Mouse (Mus musculus) cerebellum, adult 2 months (tissue): ENCODE measurements around the gene Gsk3b. TPM values are rescaled to one million over a fixed set of nuclear protein-coding genes. Genes with fewer than 3 reads are reported as not detected.
"Not testable (repeated sequence)": the region's sequence is repeated elsewhere in the genome, so short reads cannot be mapped to it uniquely, and the experiment has no call there.

Source experiments
- DNase-seq, 2 experiments: peaks; one replicate each; pipeline ENCODE4 v3.0.0; 2021
- H3K27ac ChIP-seq: fragments of 200-500 bp; 2 replicates; pipeline ENCODE4 v1.5.1; 2012; ENCODE audit warnings: low read length, control low read depth, inconsistent platforms; ENCODE audit not compliant: insufficient read depth
- H3K27me3 ChIP-seq: fragments of 200-500 bp; 2 replicates; pipeline ENCODE4 v1.6.1; 2012; ENCODE audit warnings: inconsistent platforms, mild to moderate bottlenecking, low read length, moderate library complexity; ENCODE audit not compliant: control insufficient read depth, insufficient read depth
- H3K4me1 ChIP-seq: fragments of 200-500 bp; 2 replicates; pipeline ENCODE4 v1.6.1; 2011; ENCODE audit warnings: low read length; ENCODE audit not compliant: control insufficient read depth, insufficient read depth
- H3K4me3 ChIP-seq: fragments of 200-500 bp; replicated peaks from 2 replicates; pipeline ENCODE3; 2011; ENCODE audit warnings: mild to moderate bottlenecking, low read depth, low read length, control low read depth; ENCODE audit not compliant: insufficient read depth
- CTCF ChIP-seq: fragments of 200-500 bp; IDR thresholded peaks from 2 replicates; pipeline ENCODE4 v1.5.1; 2011; ENCODE audit warnings: low read depth, mild to moderate bottlenecking, control low read depth, low read length, moderate library complexity, borderline replicate concordance; ENCODE audit not compliant: insufficient read depth
- POLR2A ChIP-seq: fragments of 200-500 bp; IDR thresholded peaks from 2 replicates; pipeline ENCODE4 v1.6.1; 2011; ENCODE audit warnings: low read length, control low read depth, borderline replicate concordance; ENCODE audit not compliant: insufficient read depth
- WGBS: fragments of 180-500 bp; shearing (Covaris S2); methylation state at CpG from one replicate; pipeline ENCODE4 v1.1.7; 2018; 5-methylcytosine and 5-hydroxymethylcytosine counted together
- polyA plus RNA-seq: library from polyadenylated mRNA; depleted of rRNA; stranded (reverse); fragments of >200 nt; gene quantifications from 2 replicates; pipeline ENCODE4 v1.2.3, GENCODE M21; 2012

Gsk3b gene
- polyA plus RNA-seq, 1 experiment = 48.7 TPM

DNA sequence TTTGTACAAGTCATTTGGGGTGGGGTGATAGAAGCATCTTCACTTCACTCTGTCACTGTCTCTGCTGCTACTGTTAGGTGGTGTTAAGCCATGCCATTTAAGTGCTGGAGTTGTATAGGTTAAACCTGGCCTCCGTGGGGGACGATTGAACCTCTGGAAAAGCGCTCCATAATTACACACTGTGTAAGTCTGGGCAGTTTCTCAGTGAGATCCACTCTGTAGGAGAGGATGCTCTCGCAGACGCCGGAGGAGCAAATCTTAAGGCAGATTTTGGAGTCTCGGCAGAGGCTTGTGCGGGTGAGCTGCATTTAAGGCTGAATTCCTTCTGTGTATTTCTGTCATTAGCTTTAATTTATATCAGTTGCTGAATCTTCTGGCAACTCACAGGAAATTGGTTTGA, 92.6 kb downstream of the Gsk3b start:
- no peak overlapping the region for H3K27ac ChIP-seq
- TF ChIP-seq CTCF = no peak
- TF ChIP-seq POLR2A = no peak
- 93% methylated on average over 8 of the region's 8 CpGs for WGBS
- DNase-seq = no peak
- no peaks in the 10 kb centered on the region for H3K27me3 ChIP-seq
- H3K4me1 ChIP-seq = peaks cover 3% of the 10 kb centered on the region; the same call in 1 of the 2 replicates
- no peak overlapping the region for H3K4me3 ChIP-seq

DNA sequence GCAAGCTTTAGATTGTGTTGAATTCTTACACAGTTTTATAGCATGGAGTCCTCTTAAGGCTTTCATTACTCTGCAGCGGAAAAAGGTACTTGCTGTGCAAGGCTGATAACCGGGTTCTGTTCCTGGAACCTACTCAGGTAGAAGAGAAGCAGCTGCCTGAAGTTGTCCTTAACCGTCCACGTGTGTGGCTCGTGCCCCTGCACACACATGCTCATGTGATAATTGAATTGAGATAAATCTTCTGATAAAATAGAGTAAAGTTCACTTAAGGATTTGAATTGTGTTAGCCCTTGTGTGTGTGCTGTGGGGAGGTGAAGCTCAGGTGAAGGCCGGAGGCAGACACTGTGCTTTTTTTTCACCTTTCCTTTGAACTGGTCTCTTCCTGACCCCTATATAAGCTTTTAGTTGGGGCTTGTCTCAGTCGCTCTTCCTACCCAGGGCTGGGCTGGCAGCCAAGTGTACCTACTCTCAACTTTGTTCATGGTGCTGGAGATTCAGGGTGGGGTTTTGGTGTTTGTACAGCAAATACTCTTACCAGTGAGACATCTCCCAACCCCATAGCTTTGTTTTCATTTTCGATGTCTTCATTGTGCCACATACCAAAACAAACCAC, 96.0 kb downstream of the Gsk3b start:
- TF ChIP-seq POLR2A (no peak), CTCF (no peak)
- WGBS = 70% methylated on average over 8 of the region's 8 CpGs
- Histone ChIP-seq H3K27ac (no peak overlapping the region), H3K4me1 (peaks cover 3% of the 10 kb centered on the region; the same call in 1 of the 2 replicates), H3K27me3 (no peaks in the 10 kb centered on the region), H3K4me3 (no peak overlapping the region)
- DNase-seq = no peak

DNA sequence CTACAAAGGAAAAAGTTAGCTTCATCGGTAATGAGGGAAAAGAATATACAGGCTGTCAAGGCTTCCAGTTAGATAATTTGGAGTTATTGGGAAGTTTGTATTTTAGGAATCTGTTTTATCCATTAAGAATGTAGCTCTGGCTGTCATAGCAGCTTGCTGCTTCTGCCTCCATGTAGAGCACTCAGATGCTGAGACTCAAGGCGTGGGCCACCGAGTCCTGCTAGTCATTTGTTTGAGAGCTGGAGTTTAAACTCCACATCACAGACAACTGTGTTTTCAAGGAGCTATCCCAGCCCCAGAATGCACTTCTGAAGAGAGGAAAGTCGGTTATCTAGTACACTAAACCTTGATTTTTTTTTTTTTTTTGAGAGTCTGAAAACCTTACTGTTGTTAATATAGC, 101.2 kb downstream of the Gsk3b start:
- no peak overlapping the region for H3K4me3 ChIP-seq
- H3K27ac ChIP-seq = no peak overlapping the region
- no peaks in the 10 kb centered on the region for H3K4me1 ChIP-seq
- TF ChIP-seq CTCF (no peak), POLR2A (no peak)
- 93% methylated on average over 4 of the region's 4 CpGs for WGBS
- no peak for DNase-seq
- H3K27me3 ChIP-seq = no peaks in the 10 kb centered on the region

DNA sequence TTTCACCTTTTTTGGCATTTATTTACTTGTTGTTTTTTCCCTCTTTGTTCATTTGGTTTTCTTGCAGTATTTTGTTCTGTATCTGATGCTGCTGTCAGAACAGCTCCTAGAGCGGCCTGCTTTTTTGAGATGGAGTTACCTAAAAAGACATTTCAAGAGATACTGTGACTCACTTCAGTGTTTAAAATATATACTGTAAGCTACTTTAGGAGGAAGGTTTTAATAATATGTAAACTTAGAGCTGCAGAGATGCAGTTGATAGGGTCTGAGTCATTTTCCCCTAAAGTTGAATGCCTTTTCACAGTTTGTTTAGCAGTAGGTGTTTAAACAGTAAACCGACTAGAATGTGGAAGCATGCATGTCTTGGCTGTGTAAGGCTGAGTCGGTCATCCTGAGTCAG, 101.7 kb downstream of the Gsk3b start:
- 86% methylated on average over 3 of the region's 3 CpGs for WGBS
- TF ChIP-seq CTCF (no peak), POLR2A (no peak)
- DNase-seq = no peak

DNA sequence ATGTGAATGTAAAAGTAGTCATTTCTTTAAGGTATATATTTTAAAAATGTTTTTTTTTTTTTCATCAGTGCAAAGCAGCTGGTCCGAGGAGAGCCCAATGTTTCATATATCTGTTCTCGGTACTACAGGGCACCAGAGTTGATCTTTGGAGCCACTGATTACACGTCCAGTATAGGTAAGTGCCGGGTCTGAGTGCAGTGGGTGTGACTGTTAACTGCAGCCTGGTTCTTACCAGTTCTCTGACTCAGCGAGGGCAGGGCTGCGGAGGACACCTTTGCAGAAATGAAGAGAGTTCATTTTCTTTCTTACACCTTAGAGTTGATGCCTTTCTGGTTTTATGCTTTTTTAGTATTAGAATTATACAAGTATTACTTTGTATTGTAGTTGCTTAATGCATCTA, 102.7 kb downstream of the Gsk3b start:
- 96% methylated on average over 6 of the region's 6 CpGs for WGBS
- Histone ChIP-seq H3K4me1 (no peaks in the 10 kb centered on the region; the same call in 1 of the 2 replicates), H3K4me3 (no peak overlapping the region), H3K27me3 (no peaks in the 10 kb centered on the region), H3K27ac (no peak overlapping the region)
- TF ChIP-seq CTCF (no peak), POLR2A (no peak)
- DNase-seq = no peak

More for the DNA sequence above, 101.7 kb downstream of the Gsk3b start:
- Histone ChIP-seq H3K27ac (no peak overlapping the region), H3K4me3 (no peak overlapping the region), H3K4me1 (no peaks in the 10 kb centered on the region), H3K27me3 (no peaks in the 10 kb centered on the region)

DNA sequence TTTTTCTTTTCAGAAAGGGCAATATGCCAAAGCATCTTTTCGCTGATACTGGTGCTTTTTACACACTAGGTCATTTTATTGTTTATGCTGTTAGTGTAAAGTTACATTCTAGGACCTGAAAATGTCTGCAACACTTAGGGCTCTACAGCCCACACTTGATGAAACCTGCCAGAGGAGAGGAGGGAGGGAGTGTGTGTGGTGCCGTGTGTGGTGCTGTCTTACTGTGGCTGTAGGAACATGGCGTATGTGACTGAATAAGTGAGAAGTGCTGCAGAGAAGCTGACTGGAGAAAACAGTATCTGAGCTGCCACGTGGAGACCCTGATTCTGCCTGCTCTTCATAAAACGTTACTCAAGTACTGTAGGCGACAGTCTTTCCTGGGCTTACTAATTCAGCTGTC, 103.8 kb downstream of the Gsk3b start:
- no peaks in the 10 kb centered on the region for H3K27me3 ChIP-seq
- no peak for DNase-seq
- TF ChIP-seq POLR2A (no peak), CTCF (no peak)
- no peak overlapping the region for H3K27ac ChIP-seq
- no peak overlapping the region for H3K4me3 ChIP-seq
- 79% methylated on average over 6 of the region's 6 CpGs for WGBS
- H3K4me1 ChIP-seq = peaks cover 3% of the 10 kb centered on the region; the same call in 1 of the 2 replicates

DNA sequence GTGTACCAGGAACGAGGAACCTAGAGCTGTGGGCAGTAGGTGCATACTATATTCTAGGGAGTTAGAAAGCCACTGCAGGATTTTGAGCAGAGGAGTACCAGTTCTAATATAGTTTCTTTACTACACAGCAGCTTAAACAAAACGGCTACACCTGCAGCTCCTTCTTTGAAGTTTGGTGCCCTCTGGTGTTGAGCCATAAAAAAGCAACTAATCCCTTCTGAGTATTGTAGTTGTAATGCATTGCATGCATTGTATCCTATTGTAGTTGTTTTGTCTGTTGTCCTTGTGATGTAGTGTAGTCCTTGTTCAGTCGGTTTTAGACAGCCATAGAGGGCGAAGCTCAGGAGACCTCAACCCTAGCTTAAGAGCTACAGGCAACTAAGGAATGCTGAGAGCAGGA, 108.5 kb downstream of the Gsk3b start:
- WGBS = 45% methylated on average over 4 of the region's 4 CpGs

DNA sequence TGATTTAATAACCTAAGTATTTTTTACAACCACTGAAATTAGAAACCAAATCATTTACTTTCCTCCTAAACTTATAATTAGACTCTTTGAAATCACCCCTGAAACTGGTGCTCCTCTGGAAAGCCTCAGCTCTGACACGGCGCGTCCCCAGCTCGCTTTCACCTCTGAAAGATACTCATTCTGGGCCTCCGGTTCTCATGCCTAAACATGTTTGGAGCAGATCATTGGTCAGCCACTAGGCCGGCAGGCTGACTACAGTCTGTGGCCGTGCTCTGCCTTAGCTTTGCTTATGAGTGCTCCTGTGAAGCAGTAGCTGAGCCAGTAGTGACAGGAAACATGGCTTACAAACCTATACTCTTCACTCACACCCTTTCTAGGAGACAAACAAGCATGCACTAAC, 116.5 kb downstream of the Gsk3b start:
- Histone ChIP-seq H3K4me1 (no peaks in the 10 kb centered on the region), H3K4me3 (no peak overlapping the region), H3K27me3 (no peaks in the 10 kb centered on the region), H3K27ac (no peak overlapping the region)
- 96% methylated on average over 7 of the region's 7 CpGs for WGBS
- TF ChIP-seq POLR2A (no peak), CTCF (no peak)
- DNase-seq = no peak

More for the DNA sequence above, 108.5 kb downstream of the Gsk3b start:
- Histone ChIP-seq H3K4me3 (no peak overlapping the region), H3K4me1 (peaks cover 3% of the 10 kb centered on the region; the same call in 1 of the 2 replicates), H3K27me3 (no peaks in the 10 kb centered on the region), H3K27ac (no peak overlapping the region)
- TF ChIP-seq CTCF (peak; percentile 53; the same call in 1 of the 2 replicates), POLR2A (no peak)
- DNase-seq = peak; percentile 59 to 73

DNA sequence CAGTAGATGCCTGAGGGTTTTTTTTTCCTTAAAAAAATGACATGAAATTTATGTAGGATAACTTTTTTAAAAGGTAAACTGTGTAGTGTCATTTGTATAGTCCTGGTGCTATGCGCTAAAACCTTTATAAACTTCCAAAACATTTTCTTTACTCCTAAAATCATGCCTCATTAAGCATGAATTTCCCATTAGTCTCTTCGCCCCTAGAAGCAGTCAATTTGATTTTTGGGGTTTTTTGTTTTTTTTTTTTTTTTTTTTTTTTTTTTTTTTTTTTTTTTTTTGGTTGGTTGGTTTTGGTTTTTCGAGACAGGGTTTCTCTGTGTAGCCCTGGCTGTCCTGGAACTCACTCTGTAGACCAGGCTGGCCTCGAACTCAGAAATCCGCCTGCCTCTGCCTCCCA, 133.7 kb downstream of the Gsk3b start:
- H3K4me1 ChIP-seq, H3K4me3 ChIP-seq, H3K27ac ChIP-seq, DNase-seq, H3K27me3 ChIP-seq: not testable (repeated sequence)
- 96% methylated on average over 4 of the region's 5 CpGs for WGBS
